Mouse (Mus musculus) C2C12 (cell line): ENCODE results near the gene Dazap1.

Experiments used
- CEBPB ChIP-seq: IDR thresholded peaks from one replicate; pipeline ENCODE4 v1.6.1; 2011; ENCODE audit warnings: low read depth, mild to moderate bottlenecking, control low read depth, moderate library complexity
- CTCF ChIP-seq: IDR thresholded peaks from one replicate; pipeline ENCODE4 v1.5.1; 2011; ENCODE audit not compliant: control insufficient read depth, insufficient read depth, insufficient read length
- MAX ChIP-seq: IDR thresholded peaks from one replicate; pipeline ENCODE4 v1.6.1; 2011; ENCODE audit warnings: mild to moderate bottlenecking, control low read depth
- MYOG ChIP-seq: IDR thresholded peaks from one replicate; pipeline ENCODE4 v1.6.1; 2011; ENCODE audit not compliant: control insufficient read depth, insufficient read length; ENCODE audit errors: extremely low read depth
- USF1 ChIP-seq: IDR thresholded peaks from one replicate; pipeline ENCODE4 v1.6.1; 2011; ENCODE audit warnings: low read depth, mild to moderate bottlenecking, control low read depth, moderate library complexity

DNA sequence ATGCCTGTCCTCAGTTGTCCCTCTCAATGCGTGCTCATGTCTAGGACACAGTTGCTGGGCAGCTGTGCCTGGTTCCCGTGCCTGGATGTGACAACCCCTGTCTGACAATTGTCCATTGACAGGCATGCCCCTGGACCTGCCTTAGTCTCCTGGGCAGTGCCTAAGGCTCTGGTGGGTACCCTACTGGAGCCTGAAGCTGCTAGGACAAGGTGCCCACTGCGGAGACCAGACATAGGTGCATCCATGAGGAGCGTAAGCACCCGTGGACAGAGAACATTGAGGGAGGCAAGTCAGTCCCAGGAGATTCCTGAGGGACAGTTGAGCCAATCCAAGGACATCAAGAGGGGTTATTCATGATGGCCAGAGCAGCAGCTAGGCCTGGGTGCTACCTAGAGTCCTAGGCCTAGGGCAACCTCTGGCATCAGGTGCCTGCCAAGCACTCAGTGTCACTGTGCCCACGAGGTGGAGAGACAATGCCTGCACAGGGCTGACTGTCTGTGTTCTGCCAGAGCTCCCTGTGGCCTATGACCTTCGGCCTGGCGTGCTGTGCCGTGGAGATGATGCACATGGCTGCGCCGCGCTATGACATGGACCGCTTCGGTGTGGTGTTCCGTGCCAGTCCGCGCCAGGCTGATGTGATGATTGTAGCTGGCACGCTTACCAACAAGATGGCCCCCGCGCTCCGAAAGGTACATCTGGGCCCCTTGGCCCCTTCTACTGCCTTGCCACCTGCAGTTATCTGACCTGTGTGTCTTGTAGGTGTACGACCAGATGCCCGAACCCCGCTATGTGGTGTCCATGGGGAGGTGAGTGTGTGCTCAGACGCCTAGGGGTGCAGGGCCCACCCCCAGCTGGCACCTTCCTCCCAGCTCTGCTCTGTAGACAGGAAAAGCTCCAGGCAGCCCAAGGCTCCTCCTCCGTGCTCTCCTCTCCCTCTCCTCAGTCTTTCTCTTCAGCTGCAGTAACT is 6.7 kb upstream of the Dazap1 start:
- TF ChIP-seq MAX (no peak), CTCF (no peak), USF1 (no peak), MYOG (no peak), CEBPB (no peak)
